Mouse (Mus musculus) G1E (cell line): Measurements from ENCODE around the gene Brwd1. TPM values are rescaled to one million over a fixed set of nuclear protein-coding genes. Genes with fewer than 3 reads are reported as not detected.
"Not testable (repeated sequence)": the region's sequence is repeated elsewhere in the genome, so short reads cannot be mapped to it uniquely, and the experiment has no call there.

Experiments used
- ATAC-seq: 2 replicates; pipeline ENCODE4 v1.8.0; 2016; ENCODE audit warnings: mild to moderate bottlenecking; ENCODE audit not compliant: insufficient number of reproducible peaks, poor library complexity, low FRiP score, severe bottlenecking; ENCODE audit errors: extremely low read depth
- DNase-seq: peaks from one replicate; pipeline ENCODE4 v3.0.0; 2012; ENCODE audit warnings: low spot score
- H3K27me3 ChIP-seq: 2 replicates; pipeline ENCODE4 v1.6.1; 2012; ENCODE audit warnings: mild to moderate bottlenecking, low read length, inconsistent platforms; ENCODE audit not compliant: insufficient read depth
- H3K36me3 ChIP-seq: replicated peaks from 2 replicates; pipeline ENCODE3; 2012; ENCODE audit warnings: mild to moderate bottlenecking, inconsistent platforms
- H3K4me1 ChIP-seq: 2 replicates; pipeline ENCODE4 v1.6.1; 2012; ENCODE audit warnings: low read depth, low read length, inconsistent platforms, mixed read lengths; ENCODE audit not compliant: insufficient read depth
- H3K4me3 ChIP-seq: 2 replicates; pipeline ENCODE4 v1.5.1; 2012; ENCODE audit warnings: low read depth, mild to moderate bottlenecking, inconsistent platforms, low read length, moderate library complexity, mixed read lengths
- H3K9me3 ChIP-seq: replicated peaks from 2 replicates; pipeline ENCODE4 v1.6.1; 2012; ENCODE audit warnings: inconsistent platforms
- CTCF ChIP-seq: IDR thresholded peaks from 2 replicates; pipeline ENCODE4 v1.5.1; 2012; ENCODE audit warnings: low read depth, low read length, inconsistent platforms, mixed read lengths
- GATA1 ChIP-seq: IDR thresholded peaks from 2 replicates; pipeline ENCODE4 v1.6.1; 2012; ENCODE audit warnings: borderline replicate concordance, low read length, inconsistent platforms, mixed read lengths
- GATA2 ChIP-seq: IDR thresholded peaks from 2 replicates; pipeline ENCODE4 v1.6.1; 2012; ENCODE audit warnings: low read depth, low read length, inconsistent platforms, borderline replicate concordance
- POLR2AphosphoS5 ChIP-seq: IDR thresholded peaks from 2 replicates; pipeline ENCODE4 v1.6.1; 2012; ENCODE audit warnings: low read depth, low read length, inconsistent platforms; ENCODE audit not compliant: insufficient replicate concordance
- TAL1 ChIP-seq: conservative IDR thresholded peaks from 2 replicates; pipeline ENCODE4 v1.6.1; 2012; ENCODE audit warnings: low read depth, low read length, inconsistent platforms, mixed read lengths
- polyA plus RNA-seq: library from polyadenylated mRNA; stranded (reverse); fragments of >175 nt; gene quantifications from 2 replicates; pipeline ENCODE4 v1.2.3, GENCODE M21; 2012
- total RNA-seq, 2 experiments: library from RNA; stranded (forward) in 1 of 2; stranded (reverse) in 1 of 2; fragments of 200-1000 nt in 1 of 2; fragments of >200 nt in 1 of 2; fragmentation: Nextera tagmentation in 1 of 2; gene quantifications; 2 replicates each; pipeline ENCODE4 v1.2.3; 2014 to 2017

Brwd1 gene
- total and polyA plus RNA-seq, 3 experiments: 9.0 to 68.7 (median 64.9) TPM

DNA sequence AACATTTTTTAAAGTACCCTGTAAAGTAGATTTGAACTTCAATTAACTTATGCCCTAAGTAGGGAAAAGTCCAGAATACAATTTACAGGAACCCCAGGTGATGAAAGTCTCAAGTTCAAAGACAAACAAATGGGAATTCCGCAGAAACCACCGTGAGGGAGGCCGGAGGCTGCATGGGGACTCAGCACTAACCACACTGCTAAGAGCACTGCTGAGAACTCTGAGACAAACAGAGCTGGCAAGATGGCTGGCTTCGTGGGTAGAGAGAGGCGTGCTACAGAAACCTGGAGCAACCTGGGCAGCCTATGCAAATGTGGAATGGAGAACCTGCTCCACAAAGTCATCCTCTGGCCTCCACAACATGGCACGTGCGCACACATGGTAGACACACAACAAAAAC lies 86.2 kb downstream of the Brwd1 start:
- ATAC-seq: no peak
- Histone ChIP-seq H3K27me3 (no peaks in the 10 kb centered on the region), H3K4me3 (no peak overlapping the region), H3K36me3 (peaks cover 71% of the 10 kb centered on the region), H3K4me1 (peaks cover 7% of the 10 kb centered on the region), H3K9me3 (no peaks in the 10 kb centered on the region)
- TF ChIP-seq CTCF: no peak
- no peak for TF ChIP-seq TAL1
- no peak for TF ChIP-seq GATA1
- no peak for TF ChIP-seq GATA2
- no peak for TF ChIP-seq POLR2AphosphoS5
- no peak for DNase-seq

DNA sequence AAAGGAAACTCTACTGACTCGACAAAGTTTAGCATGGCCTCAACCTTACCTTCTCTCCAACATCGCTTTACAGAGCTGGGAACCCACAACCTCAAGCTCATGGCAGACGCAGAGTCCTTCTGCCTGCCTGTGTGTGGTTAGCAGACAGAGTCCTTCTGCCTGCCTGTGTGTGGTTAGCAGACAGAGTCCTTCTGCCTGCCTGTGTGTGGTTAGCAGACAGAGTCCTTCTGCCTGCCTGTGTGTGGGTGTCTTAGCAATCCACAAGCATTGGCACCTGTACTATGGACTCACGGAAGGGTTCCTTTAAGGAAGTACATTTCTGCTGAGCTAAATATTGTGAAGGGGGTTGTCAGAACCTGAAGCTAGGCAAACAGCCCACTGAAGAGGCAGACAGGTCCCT lies 87.8 kb downstream of the Brwd1 start:
- not testable (repeated sequence) for H3K9me3 ChIP-seq, DNase-seq, H3K4me3 ChIP-seq, H3K27me3 ChIP-seq, ATAC-seq
- Histone ChIP-seq H3K4me1 (peaks cover 13% of the 10 kb centered on the region), H3K36me3 (peaks cover 58% of the 10 kb centered on the region)

DNA sequence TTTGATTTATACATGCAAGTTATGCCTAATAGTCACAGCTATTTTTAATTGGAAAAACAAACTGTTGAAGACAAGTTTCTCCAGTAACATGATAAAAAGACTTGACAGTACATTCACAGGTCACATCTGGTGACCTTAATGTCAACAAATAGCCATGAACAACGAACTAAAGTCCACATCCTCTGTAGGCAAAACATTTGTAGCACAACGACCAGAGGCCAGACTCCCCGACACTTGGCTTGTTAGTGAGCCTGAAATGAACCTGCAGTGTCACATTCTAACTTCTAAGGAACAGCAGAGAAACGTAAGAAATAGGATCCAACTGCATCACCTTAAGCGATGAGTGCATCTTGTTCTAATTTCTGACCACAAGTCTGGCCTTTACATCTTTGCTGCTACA lies 89.7 kb downstream of the Brwd1 start:
- H3K27me3 ChIP-seq: no peaks in the 10 kb centered on the region
- peaks cover 20% of the 10 kb centered on the region for H3K4me1 ChIP-seq
- TF ChIP-seq POLR2AphosphoS5 (no peak), TAL1 (no peak), GATA2 (no peak), GATA1 (no peak), CTCF (no peak)
- no peaks in the 10 kb centered on the region for H3K9me3 ChIP-seq
- H3K36me3 ChIP-seq: peaks cover 60% of the 10 kb centered on the region
- DNase-seq (no peak), ATAC-seq (no peak)
- H3K4me3 ChIP-seq: no peak overlapping the region

DNA sequence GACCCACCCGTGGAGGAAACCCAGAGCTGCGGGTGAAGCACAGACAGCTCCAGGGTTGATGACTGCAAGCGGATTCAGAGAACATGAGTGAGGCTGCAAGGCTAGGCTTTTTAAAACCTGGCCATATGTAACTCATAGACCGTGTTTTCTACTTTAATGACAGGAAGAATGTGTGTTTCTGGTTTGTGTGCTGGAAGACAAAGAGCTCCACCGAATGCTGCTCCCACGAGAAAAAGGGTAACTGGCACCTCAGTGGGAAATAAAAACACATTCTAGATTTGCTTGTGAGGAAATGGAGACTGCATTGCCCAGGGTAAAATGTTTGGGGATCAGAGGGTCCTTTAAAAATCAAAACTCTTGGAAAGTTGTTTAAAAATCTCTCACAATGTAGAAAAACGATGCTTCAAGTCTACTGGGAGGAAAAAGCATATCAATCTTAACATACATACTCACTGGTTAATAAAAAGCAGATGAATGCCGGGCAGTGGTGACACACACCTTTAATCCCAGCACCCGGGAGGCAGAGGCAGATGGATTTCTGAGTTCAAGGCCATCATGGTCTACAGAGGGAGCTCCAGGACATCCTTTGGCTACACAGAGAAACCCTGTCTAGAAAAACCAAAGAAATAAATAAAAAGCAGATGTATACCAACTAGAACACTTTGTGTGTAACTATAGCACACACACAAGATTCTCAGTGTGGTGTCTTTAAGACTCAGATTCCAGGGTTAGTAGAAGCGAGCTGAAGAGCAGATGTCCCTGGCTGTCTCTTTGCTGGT lies 91.0 kb downstream of the Brwd1 start:
- TF ChIP-seq CTCF (no peak), POLR2AphosphoS5 (no peak), GATA1 (no peak), GATA2 (no peak), TAL1 (no peak)

DNA sequence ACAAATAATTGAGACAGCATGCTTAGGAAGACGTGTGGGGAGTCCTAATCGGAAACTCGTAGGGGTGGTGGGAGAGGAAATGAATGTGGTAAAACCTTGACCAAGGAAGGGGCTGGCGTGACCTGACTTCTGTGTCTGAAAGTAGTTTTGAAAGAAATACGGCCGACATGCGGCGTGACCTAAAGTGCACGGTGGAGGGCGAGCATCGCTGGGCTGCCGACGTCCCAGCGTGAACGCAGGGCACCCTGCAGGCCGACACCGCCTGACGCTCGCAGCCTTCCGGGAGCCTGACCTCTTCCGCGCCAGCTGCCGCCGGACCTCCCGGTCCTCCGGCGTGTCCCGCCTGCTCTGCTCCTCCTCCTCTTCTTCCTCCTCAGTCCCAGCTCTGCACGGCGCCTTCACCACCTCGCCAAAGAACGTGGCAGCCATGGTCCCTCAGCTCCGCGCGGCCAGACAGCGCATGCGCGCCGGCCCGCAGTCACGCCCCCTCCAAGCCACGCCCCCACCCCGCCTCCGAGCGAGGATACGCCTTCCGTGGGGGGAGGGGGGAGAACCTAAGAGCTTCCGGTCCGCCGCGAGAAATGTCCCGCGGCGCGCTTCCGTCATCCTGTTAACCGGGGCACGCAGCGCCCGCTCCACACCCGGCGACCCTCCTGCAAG lies 91.7 kb downstream of the Brwd1 start, which contains the start of gene Psmg1:
TSS of gene Psmg1 (minus strand) at position 499 of the 660 bp plus-strand sequence.
- H3K4me3 ChIP-seq: peak within 1 kb of the TSS; percentile 99
- peaks cover 62% of the 10 kb centered on the region for H3K36me3 ChIP-seq
- DNase-seq (peak; percentile 86), ATAC-seq (peak; percentile 73)
- TF ChIP-seq POLR2AphosphoS5: no peak
- no peak for TF ChIP-seq CTCF
- no peak for TF ChIP-seq GATA2
- TF ChIP-seq GATA1: no peak
- TF ChIP-seq TAL1: no peak
- no peaks in the 10 kb centered on the region for H3K27me3 ChIP-seq
- H3K9me3 ChIP-seq: no peaks in the 10 kb centered on the region
- peaks cover 20% of the 10 kb centered on the region for H3K4me1 ChIP-seq

More for the DNA sequence above, 91.0 kb downstream of the Brwd1 start:
- Histone ChIP-seq H3K9me3 (no peaks in the 10 kb centered on the region), H3K4me3 (peak overlapping the region; percentile 99), H3K36me3 (peaks cover 61% of the 10 kb centered on the region), H3K4me1 (peaks cover 20% of the 10 kb centered on the region), H3K27me3 (no peaks in the 10 kb centered on the region)
- ATAC-seq (no peak), DNase-seq (no peak)

DNA sequence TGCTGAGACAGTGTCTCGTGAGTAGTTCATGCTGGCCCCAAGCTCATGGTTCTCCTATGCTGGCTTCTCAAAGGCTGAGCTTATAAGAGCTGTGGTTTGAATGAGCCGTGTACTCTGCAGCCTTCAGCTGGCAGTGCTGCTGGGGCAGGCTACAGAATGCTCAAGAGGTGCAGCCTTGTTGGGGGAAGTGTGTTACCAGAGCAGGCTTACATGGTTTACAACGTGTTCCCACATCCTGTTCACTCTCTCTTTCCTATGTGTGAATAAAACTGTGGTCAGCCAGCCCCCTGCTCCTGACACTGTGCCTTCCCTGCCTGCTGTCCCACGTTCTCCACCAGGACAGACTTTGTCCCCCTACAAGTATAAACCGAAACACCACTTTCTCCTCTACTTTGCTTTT lies 97.4 kb downstream of the Brwd1 start:
- no peaks in the 10 kb centered on the region for H3K27me3 ChIP-seq
- TF ChIP-seq TAL1 (no peak), GATA2 (no peak), CTCF (no peak), GATA1 (no peak), POLR2AphosphoS5 (no peak)
- H3K4me1 ChIP-seq: peaks cover 10% of the 10 kb centered on the region
- DNase-seq (no peak), ATAC-seq (no peak)
- H3K36me3 ChIP-seq: peaks cover 84% of the 10 kb centered on the region
- H3K4me3 ChIP-seq: no peak overlapping the region
- H3K9me3 ChIP-seq: no peaks in the 10 kb centered on the region
